Mouse (Mus musculus) limb, embryonic 13.5 days (tissue): ENCODE measurements around the gene Olfr78. TPM values are rescaled to one million over a fixed set of nuclear protein-coding genes. Genes with fewer than 3 reads are reported as not detected.

Experiments
- polyA plus RNA-seq: library from polyadenylated mRNA; unstranded; fragments of >200 nt; fragmentation: Nextera tagmentation; extraction: Ambion mirVana; gene quantifications from 2 replicates; pipeline ENCODE4 v1.2.1, GENCODE M21; 2015

Gene Olfr78
- polyA plus RNA-seq, 1 experiment from 2014 or later: not detected

Other genes with a start within 250 kb of the Olfr78 start
- not detected in 2 replicates for gene Olfr547, start 224.7 kb downstream of the Olfr78 start, polyA plus RNA-seq
- gene Olfr548-ps1, start 218.6 kb downstream of the Olfr78 start, polyA plus RNA-seq: not detected in 2 replicates
- not detected in 2 replicates for gene Olfr549, start 209.6 kb downstream of the Olfr78 start, polyA plus RNA-seq
- gene Trim21, start 194.0 kb downstream of the Olfr78 start, polyA plus RNA-seq: 0.23 and 0.52 TPM in 2 replicates
- gene Olfr550, start 188.0 kb downstream of the Olfr78 start, polyA plus RNA-seq: not detected in 2 replicates
- gene Olfr551, start 167.6 kb downstream of the Olfr78 start, polyA plus RNA-seq: not detected in 2 replicates
- not detected in 2 replicates for gene Olfr552, start 161.7 kb downstream of the Olfr78 start, polyA plus RNA-seq
- not detected in 2 replicates for gene Olfr553, start 141.3 kb downstream of the Olfr78 start, polyA plus RNA-seq
- gene Olfr554, start 121.0 kb downstream of the Olfr78 start, polyA plus RNA-seq: not detected in 2 replicates
- not detected in 2 replicates for gene Olfr555, start 100.6 kb downstream of the Olfr78 start, polyA plus RNA-seq
- gene Olfr556, start 94.6 kb downstream of the Olfr78 start, polyA plus RNA-seq: not detected in 2 replicates
- 17.0 and 19.9 TPM in 2 replicates for gene Trim68, start 72.1 kb downstream of the Olfr78 start, polyA plus RNA-seq
- gene Olfr557, start 63.6 kb downstream of the Olfr78 start, polyA plus RNA-seq: not detected in 2 replicates
- gene Olfr558, start 57.3 kb downstream of the Olfr78 start, polyA plus RNA-seq: 0.10 and 0.17 TPM in 2 replicates
- not detected in 2 replicates for gene Olfr33, start 40.4 kb downstream of the Olfr78 start, polyA plus RNA-seq
- not detected in 2 replicates for gene Olfr559, start 32.0 kb downstream of the Olfr78 start, polyA plus RNA-seq
- gene Olfr560, start 105 bp downstream of the Olfr78 start, polyA plus RNA-seq: not detected in 2 replicates
- gene Olfr561, start 11.8 kb upstream of the Olfr78 start, polyA plus RNA-seq: not detected in 2 replicates
- gene Olfr564, start 44.0 kb upstream of the Olfr78 start, polyA plus RNA-seq: not detected in 2 replicates
- not detected in 2 replicates for gene Olfr566, start 99.3 kb upstream of the Olfr78 start, polyA plus RNA-seq
- not detected in 2 replicates for gene Olfr568, start 117.7 kb upstream of the Olfr78 start, polyA plus RNA-seq
- gene Olfr569, start 131.4 kb upstream of the Olfr78 start, polyA plus RNA-seq: not detected in 2 replicates
- not detected in 2 replicates for gene Olfr570, start 135.1 kb upstream of the Olfr78 start, polyA plus RNA-seq
- not detected in 2 replicates for gene Olfr571, start 158.1 kb upstream of the Olfr78 start, polyA plus RNA-seq
- not detected in 2 replicates for gene Olfr572, start 164.9 kb upstream of the Olfr78 start, polyA plus RNA-seq
- gene Olfr573-ps1, start 183.1 kb upstream of the Olfr78 start, polyA plus RNA-seq: not detected in 2 replicates
- not detected in 2 replicates for gene Olfr574, start 189.0 kb upstream of the Olfr78 start, polyA plus RNA-seq
- gene Olfr575, start 199.3 kb upstream of the Olfr78 start, polyA plus RNA-seq: not detected in 2 replicates
- not detected in 2 replicates for gene Olfr576, start 203.2 kb upstream of the Olfr78 start, polyA plus RNA-seq
- gene Olfr577, start 216.5 kb upstream of the Olfr78 start, polyA plus RNA-seq: not detected in 2 replicates
- gene Olfr578, start 229.9 kb upstream of the Olfr78 start, polyA plus RNA-seq: not detected in 2 replicates